Mouse (Mus musculus) limb, embryonic 11.5 days (tissue): ENCODE results near the gene Rims4. TPM values are rescaled to one million over a fixed set of nuclear protein-coding genes. Genes with fewer than 3 reads are reported as not detected.

ENCODE experiments used
- ATAC-seq: fragments of 200-750 bp; cut with Nextera tagmentation; 2 replicates; pipeline ENCODE4 v1.8.0; 2017; ENCODE audit warnings: low read depth; ENCODE audit not compliant: insufficient number of reproducible peaks, low FRiP score, low TSS enrichment
- DNase-seq: peaks from one replicate; pipeline ENCODE4 v3.0.0-alpha.2; 2015; ENCODE audit warnings: low spot score
- H3K27ac ChIP-seq: fragments of 300-500 bp; sonication (generic); replicated peaks from 2 replicates; pipeline ENCODE4 v1.5.1; 2014; ENCODE audit warnings: low read depth, mild to moderate bottlenecking, low read length
- H3K27me3 ChIP-seq: fragments of 300-500 bp; sonication (generic); 2 replicates; pipeline ENCODE4 v1.6.1; 2014; ENCODE audit warnings: mild to moderate bottlenecking, low read length, mixed read lengths; ENCODE audit not compliant: control insufficient read depth, insufficient read depth
- H3K36me3 ChIP-seq: fragments of 300-500 bp; sonication (generic); 2 replicates; pipeline ENCODE4 v1.6.1; 2014; ENCODE audit warnings: mild to moderate bottlenecking, low read length, moderate library complexity, mixed read lengths; ENCODE audit not compliant: control insufficient read depth, insufficient read depth
- H3K4me1 ChIP-seq: fragments of 300-500 bp; sonication (generic); 2 replicates; pipeline ENCODE4 v1.6.1; 2014; ENCODE audit warnings: low read length, mixed read lengths; ENCODE audit not compliant: control insufficient read depth, insufficient read depth
- H3K4me2 ChIP-seq: fragments of 300-500 bp; sonication (generic); 2 replicates; pipeline ENCODE4 v1.6.1; 2014; ENCODE audit warnings: low read depth, mild to moderate bottlenecking, moderate library complexity; ENCODE audit not compliant: severe bottlenecking
- H3K4me3 ChIP-seq: fragments of 300-500 bp; sonication (generic); 2 replicates; pipeline ENCODE4 v1.5.1; 2014; ENCODE audit warnings: low read depth, low read length
- H3K9ac ChIP-seq: fragments of 300-500 bp; sonication (generic); 2 replicates; pipeline ENCODE4 v1.6.1; 2014; ENCODE audit warnings: mild to moderate bottlenecking, low read length
- H3K9me3 ChIP-seq: fragments of 300-500 bp; sonication (generic); 2 replicates; pipeline ENCODE4 v1.6.1; 2016; ENCODE audit warnings: low read length; ENCODE audit not compliant: control insufficient read depth
- WGBS: fragments of 180-500 bp; shearing (Covaris S2); extraction: QIAGEN DNeasy Blood & Tissue Kit; methylation state at CpG from one replicate; pipeline ENCODE4 v1.1.7; 2014; 5-methylcytosine and 5-hydroxymethylcytosine counted together
- polyA plus RNA-seq: library from polyadenylated mRNA; unstranded; fragments of >200 nt; fragmentation: Nextera tagmentation; extraction: Ambion mirVana; gene quantifications from 2 replicates; pipeline ENCODE4 v1.2.1, GENCODE M21; 2014

Rims4 gene
- polyA plus RNA-seq, 1 experiment from 2014 or later: 0.16 TPM

GRCm38 (mm10) chr2:163916703-163917102, 1.8 kb downstream of the Rims4 start:
- Histone ChIP-seq H3K9ac (no peak overlapping the region), H3K4me3 (no peak overlapping the region), H3K4me1 (peaks cover 10% of the 10 kb centered on the region), H3K9me3 (no peaks in the 10 kb centered on the region), H3K27ac (no peak overlapping the region), H3K27me3 (peaks cover 68% of the 10 kb centered on the region), H3K36me3 (no peaks in the 10 kb centered on the region), H3K4me2 (no peak overlapping the region)
- no peak for DNase-seq
- no peak for ATAC-seq
- 72% methylated on average over 7 of the region's 7 CpGs for WGBS

- Histone ChIP-seq H3K27ac (no peak overlapping the region), H3K9me3 (no peaks in the 10 kb centered on the region), H3K9ac (no peak overlapping the region), H3K4me2 (no peak overlapping the region), H3K4me1 (peaks cover 10% of the 10 kb centered on the region), H3K4me3 (no peak overlapping the region), H3K27me3 (peaks cover 65% of the 10 kb centered on the region), H3K36me3 (no peaks in the 10 kb centered on the region)
- DNase-seq: no peak
- 66% methylated on average over 9 of the region's 9 CpGs for WGBS
- no peak for ATAC-seq
Measured at GRCm38 (mm10) chr2:163915294-163915791, 3.1 kb downstream of the Rims4 start.

- H3K9me3 ChIP-seq: no peaks in the 10 kb centered on the region
- 4% methylated on average over 10 of the region's 10 CpGs for WGBS
- no peaks in the 10 kb centered on the region for H3K36me3 ChIP-seq
- no peak overlapping the region for H3K9ac ChIP-seq
- no peak overlapping the region for H3K4me2 ChIP-seq
- H3K4me3 ChIP-seq: no peak overlapping the region
- peaks cover 53% of the 10 kb centered on the region for H3K27me3 ChIP-seq
- no peak overlapping the region for H3K27ac ChIP-seq
- peak; percentile 47 for DNase-seq
- H3K4me1 ChIP-seq: peaks cover 10% of the 10 kb centered on the region
- ATAC-seq: no peak
Measured at GRCm38 (mm10) chr2:163914107-163914506, 4.4 kb downstream of the Rims4 start.

- no peak overlapping the region for H3K9ac ChIP-seq
- H3K36me3 ChIP-seq: no peaks in the 10 kb centered on the region
- H3K4me2 ChIP-seq: no peak overlapping the region
- no peak overlapping the region for H3K4me3 ChIP-seq
- WGBS: 27% methylated on average over 7 of the region's 7 CpGs
- H3K4me1 ChIP-seq: peaks cover 10% of the 10 kb centered on the region
- ATAC-seq: no peak
- no peaks in the 10 kb centered on the region for H3K9me3 ChIP-seq
- DNase-seq: no peak
- no peak overlapping the region for H3K27ac ChIP-seq
- peaks cover 49% of the 10 kb centered on the region for H3K27me3 ChIP-seq
Measured at GRCm38 (mm10) chr2:163913704-163914103, 4.8 kb downstream of the Rims4 start.

GRCm38 (mm10) chr2:163911826-163912444, 6.5 kb downstream of the Rims4 start:
- ATAC-seq (no peak), DNase-seq (no peak)
- H3K4me1 ChIP-seq: peaks cover 10% of the 10 kb centered on the region
- H3K9ac ChIP-seq: no peak overlapping the region
- H3K27ac ChIP-seq: no peak overlapping the region
- no peak overlapping the region for H3K4me3 ChIP-seq
- WGBS: 69% methylated on average over 14 of the region's 14 CpGs
- H3K4me2 ChIP-seq: no peak overlapping the region
- peaks cover 33% of the 10 kb centered on the region for H3K27me3 ChIP-seq
- H3K36me3 ChIP-seq: no peaks in the 10 kb centered on the region
- no peaks in the 10 kb centered on the region for H3K9me3 ChIP-seq

- H3K9me3 ChIP-seq: no peaks in the 10 kb centered on the region
- no peak for DNase-seq
- no peak for ATAC-seq
- H3K4me2 ChIP-seq: no peak overlapping the region
- H3K4me3 ChIP-seq: no peak overlapping the region
- no peak overlapping the region for H3K27ac ChIP-seq
- no peaks in the 10 kb centered on the region for H3K36me3 ChIP-seq
- no peak overlapping the region for H3K9ac ChIP-seq
- peaks cover 14% of the 10 kb centered on the region for H3K27me3 ChIP-seq
- 81% methylated on average over 7 of the region's 7 CpGs for WGBS
- H3K4me1 ChIP-seq: peaks cover 10% of the 10 kb centered on the region
Measured at GRCm38 (mm10) chr2:163909604-163910003, 8.9 kb downstream of the Rims4 start.

GRCm38 (mm10) chr2:163907131-163907530, 11.4 kb downstream of the Rims4 start:
- ATAC-seq: no peak
- H3K27me3 ChIP-seq: 0 out of 2 replicates have a peak, but pooled peaks cover 2% of the 10 kb centered on the region

GRCm38 (mm10) chr2:163904323-163904722, 14.2 kb downstream of the Rims4 start:
- Histone ChIP-seq H3K9ac (no peak overlapping the region), H3K4me1 (no peaks in the 10 kb centered on the region), H3K36me3 (no peaks in the 10 kb centered on the region), H3K27me3 (no peaks in the 10 kb centered on the region), H3K4me2 (no peak overlapping the region), H3K4me3 (no peak overlapping the region), H3K27ac (no peak overlapping the region), H3K9me3 (no peaks in the 10 kb centered on the region)
- 75% methylated on average over 4 of the region's 4 CpGs for WGBS
- no peak for ATAC-seq
- DNase-seq: no peak

More at GRCm38 (mm10) chr2:163907131-163907530, 11.4 kb downstream of the Rims4 start:
- Histone ChIP-seq H3K9me3 (no peaks in the 10 kb centered on the region), H3K4me1 (no peaks in the 10 kb centered on the region), H3K4me2 (no peak overlapping the region), H3K4me3 (no peak overlapping the region), H3K9ac (no peak overlapping the region), H3K36me3 (no peaks in the 10 kb centered on the region), H3K27ac (no peak overlapping the region)
- no peak for DNase-seq
- WGBS: 28% methylated on average over 5 of the region's 5 CpGs

GRCm38 (mm10) chr2:163903461-163903860, 15.0 kb downstream of the Rims4 start:
- H3K36me3 ChIP-seq: no peaks in the 10 kb centered on the region

More at GRCm38 (mm10) chr2:163903461-163903860, 15.0 kb downstream of the Rims4 start:
- no peak for ATAC-seq
- Histone ChIP-seq H3K9ac (no peak overlapping the region), H3K4me3 (no peak overlapping the region), H3K27me3 (no peaks in the 10 kb centered on the region), H3K4me2 (no peak overlapping the region), H3K4me1 (no peaks in the 10 kb centered on the region), H3K27ac (no peak overlapping the region), H3K9me3 (no peaks in the 10 kb centered on the region)
- DNase-seq: no peak
- 60% methylated on average over 11 of the region's 11 CpGs for whole genome bisulfite sequencing
